Mouse (Mus musculus) lung, postnatal 36 days (tissue): ENCODE measurements at regions not wholly inside any gene's neighbourhood (a gene's known extent, or its start where the extent isn't known, plus 50 kb on each side); places are given as distances from the start of the nearest gene placed in this dataset.

ENCODE experiments used
- DNase-seq: peaks from one replicate; pipeline ENCODE4 v3.0.0; 2022; ENCODE audit warnings: mixed read lengths

DNA sequence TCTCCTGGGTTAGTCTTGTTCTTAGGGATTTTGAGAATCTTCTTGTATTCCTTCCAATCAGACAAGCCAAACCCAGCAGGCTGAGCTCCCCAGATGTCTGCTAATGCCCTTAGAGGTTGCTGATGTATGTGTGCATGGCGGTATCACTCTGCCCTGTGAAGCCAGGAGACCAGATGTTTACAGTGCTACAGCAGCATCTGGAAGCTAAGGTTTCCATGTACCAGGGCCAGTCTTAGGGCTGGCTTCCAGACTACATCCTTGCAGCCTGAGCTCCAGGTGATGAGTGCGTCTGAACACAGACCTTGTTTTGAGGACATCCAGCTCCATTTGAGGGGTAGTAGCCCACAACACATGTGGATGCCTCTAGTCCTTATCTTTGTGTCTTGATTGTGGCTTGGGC is 241.7 kb downstream of the Ttc32 start:
- no peak for DNase-seq

DNA sequence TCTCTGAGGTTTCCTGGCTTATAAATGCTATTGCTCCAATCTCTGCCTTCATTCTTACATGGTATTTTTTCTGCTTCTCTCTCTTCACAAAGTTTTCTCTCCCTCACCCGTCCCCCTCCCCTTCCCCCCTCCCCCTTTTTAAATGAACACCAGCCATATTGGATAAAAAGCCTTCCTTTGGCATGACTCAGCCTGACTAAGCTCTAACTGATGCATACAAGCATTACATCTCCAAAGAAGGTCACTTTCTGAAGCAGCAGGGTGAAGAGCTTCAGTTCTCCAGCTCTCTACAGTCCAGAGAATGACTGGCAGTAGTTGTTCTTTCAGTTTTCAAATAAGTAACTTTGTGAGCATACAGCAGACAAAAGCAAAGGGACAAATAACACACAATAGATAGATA is 244.4 kb downstream of the Ttc32 start:
- DNase-seq: no peak

GRCm38 (mm10) chr12:9275697-9276096 is 245.9 kb downstream of the Ttc32 start:
- DNase-seq: no peak

- DNase-seq: no peak
Observed at GRCm38 (mm10) chr12:9278735-9279134, 248.9 kb downstream of the Ttc32 start.

GRCm38 (mm10) chr12:9279893-9280605 is 250.3 kb downstream of the Ttc32 start:
- no peak for DNase-seq

GRCm38 (mm10) chr12:9287271-9287670 is 257.5 kb downstream of the Ttc32 start:
- DNase-seq: no peak

DNA sequence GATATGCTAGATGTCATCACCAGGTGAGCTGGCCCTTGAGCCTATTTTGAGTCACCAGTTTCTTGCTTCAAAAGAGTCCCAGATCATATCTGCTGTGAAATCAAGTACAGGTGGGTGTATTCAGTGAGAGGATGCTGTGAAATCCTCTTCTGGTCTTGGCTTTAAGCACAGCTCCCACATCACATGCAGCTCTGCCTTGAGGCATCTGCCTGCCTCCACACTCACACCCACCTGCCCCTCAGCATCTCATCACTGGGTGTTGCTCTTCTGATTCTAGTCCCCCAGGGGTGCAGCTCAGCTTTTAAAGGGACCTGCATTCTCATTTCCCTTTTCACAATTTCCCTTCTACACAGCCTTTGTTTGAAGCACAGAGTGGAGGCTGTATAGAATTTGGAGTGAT is 262.9 kb downstream of the Ttc32 start:
- no peak for DNase-seq

DNA sequence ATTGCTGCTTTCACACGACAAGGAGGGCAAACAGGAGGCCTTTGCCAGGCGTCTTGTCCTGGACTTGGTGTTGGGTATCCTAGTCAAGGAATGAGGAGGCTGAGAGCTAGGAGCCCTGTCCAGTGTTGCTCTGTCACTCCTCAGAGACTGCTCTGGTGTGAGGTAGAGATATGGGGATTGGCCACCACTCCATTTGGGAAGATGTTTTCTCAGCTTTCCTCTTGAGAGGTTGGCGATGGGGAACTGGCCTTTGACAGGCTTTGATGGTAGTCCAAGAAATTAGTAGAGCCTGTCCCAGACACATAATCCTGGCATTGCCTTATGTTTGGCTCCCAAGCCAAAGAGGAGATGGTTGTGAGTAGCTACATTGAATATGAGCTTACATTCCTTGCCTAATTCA is 265.4 kb downstream of the Ttc32 start:
- peak; percentile 25 for DNase-seq

DNA sequence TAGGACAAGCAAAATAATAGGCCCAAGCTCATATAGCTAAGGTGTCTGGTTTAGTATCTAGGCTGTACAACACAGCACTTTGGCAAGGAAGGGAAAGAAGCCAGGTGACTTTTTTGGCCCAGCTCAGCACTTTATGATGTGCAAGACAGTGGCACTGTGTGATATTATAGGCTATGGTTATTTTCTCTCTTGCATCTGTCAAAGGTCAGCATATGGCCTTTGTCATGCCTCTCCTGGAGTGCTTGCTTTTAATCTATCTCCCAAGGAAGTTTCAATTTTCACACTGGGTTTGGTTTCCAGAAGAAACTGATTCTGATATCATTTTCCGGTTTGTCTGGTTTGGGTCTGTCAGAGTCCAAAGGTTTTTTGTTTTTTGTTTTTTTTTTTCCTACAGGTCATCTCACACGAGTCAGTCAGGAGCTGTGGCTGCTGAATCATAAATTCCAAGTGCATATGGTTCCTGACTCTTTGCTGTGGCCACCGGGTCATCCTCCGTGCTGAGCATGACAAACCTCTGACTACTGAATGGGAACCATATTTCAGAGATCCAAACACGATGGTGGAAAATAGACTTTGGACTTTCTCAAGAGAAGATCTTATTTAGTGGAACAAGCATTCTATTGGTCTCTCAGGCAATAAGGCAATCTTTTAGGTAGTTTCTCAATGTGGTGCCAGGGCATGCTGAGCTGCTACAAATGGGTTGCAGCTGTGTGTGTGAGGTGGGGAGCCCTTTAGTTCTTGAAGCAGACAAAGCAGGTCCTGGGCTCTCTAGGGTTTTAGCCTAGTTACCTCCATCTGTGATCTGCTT is 269.3 kb downstream of the Ttc32 start:
- no peak for DNase-seq

DNA sequence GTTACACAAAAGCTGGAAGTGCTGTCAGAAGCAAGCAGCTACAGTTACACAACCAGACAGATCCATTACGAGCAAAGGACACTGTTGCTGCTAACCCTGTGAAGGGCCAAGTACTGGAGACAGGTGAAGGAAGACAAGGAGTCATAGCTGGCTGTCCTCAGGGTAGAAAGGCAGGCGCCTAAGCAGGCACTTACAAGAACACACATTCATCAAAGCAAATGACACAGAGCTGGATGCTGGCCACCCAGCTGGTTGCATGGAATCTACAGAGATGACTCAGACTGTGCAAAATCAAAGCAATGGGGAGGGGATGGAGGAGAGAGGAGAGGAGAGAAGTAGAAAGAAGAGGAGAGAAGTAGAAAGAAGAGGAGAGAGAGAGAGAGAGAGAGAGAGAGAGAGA is 265.8 kb upstream of the Osr1 start:
- peak; percentile 67 for DNase-seq

GRCm38 (mm10) chr12:9337891-9338672 is 231.8 kb upstream of the Osr1 start:
- DNase-seq: no peak

DNA sequence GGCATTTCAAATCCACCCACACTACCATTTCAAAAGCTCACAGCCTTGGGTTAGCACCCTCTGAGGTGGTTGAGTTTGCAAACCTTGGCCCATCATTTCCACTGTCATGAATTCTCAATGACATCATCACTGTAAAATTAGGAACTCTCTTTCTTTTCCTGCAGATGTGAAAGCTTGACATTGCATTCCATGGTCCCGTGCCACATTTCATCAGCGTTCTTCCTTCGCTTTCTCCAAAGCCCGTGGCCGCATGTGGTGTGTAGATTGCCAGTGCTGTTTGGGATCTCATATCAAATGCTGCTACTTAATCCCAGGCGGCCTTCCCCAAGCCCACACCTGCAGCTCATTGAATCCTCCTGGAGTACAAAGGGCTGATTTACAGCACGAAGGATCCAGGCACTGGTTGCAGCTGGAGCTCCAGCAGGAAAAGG is 231.1 kb upstream of the Osr1 start:
- no peak for DNase-seq

DNA sequence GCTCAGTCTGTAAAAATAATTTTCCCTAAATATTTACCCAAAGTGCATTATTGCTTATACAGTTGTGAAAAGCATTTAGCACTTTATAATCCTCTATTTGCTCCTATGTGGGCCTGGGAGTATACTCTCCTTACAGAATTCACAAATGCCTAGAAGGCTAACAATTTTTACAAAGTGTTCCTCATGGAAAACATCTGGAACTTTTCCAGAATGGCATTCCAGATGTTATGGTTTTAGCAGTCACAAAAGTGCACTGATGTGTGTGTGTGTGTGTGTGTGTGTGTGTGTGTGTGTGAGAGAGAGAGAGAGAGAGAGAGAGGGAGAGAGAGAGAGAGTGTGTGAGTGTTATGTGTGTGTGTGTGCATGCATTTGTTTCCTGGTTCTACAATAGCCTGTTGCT is 229.1 kb upstream of the Osr1 start:
- DNase-seq: no peak

DNA sequence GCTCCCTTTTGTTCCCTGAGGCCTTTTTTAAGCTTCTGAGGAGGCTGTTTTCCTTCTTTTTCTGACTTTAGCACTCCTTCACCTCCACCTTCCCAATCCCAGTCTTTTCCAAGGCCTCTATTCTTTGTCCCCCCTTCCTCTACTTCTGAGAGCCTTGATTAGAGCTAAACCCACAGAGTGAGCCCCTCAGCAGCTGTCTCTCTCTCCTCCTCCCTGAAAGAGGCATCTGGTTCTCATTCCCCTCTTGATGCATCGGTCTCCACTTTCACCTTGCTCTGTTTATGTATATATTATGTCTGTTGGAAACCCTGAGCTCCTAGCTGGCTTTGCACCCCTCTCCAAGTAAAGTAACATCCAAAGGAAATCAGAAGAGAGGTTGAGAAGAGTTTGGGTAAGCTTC is 224.6 kb upstream of the Osr1 start:
- no peak for DNase-seq

GRCm38 (mm10) chr12:9355512-9355911 is 214.4 kb upstream of the Osr1 start:
- DNase-seq: no peak

- no peak for DNase-seq
Observed at GRCm38 (mm10) chr12:9357856-9358255, 212.1 kb upstream of the Osr1 start.

- DNase-seq: no peak
Observed at GRCm38 (mm10) chr12:9358872-9359271, 211.0 kb upstream of the Osr1 start.

GRCm38 (mm10) chr12:9365931-9366330 is 204.0 kb upstream of the Osr1 start:
- no peak for DNase-seq

DNA sequence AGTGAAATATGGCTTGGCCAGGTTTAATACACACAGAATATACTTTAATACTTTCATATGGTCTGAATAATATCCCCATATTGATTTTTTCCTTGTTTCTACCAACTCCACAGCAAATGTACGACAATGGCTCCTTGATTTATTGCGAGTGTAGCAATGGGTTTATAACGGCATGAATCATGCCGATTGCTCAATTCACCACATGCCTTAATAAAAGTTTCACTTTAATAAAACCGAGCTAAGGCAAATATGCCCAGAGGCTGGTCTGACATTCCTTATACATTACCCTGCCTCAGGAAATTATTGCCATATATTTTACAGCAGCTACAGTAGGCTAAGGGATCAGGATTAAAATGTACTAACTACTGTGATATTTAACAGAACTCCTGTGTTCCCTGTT is 201.2 kb upstream of the Osr1 start:
- DNase-seq: peak; percentile 15

GRCm38 (mm10) chr12:9401956-9402355 is 168.0 kb upstream of the Osr1 start:
- DNase-seq: no peak

- DNase-seq: no peak
Observed at GRCm38 (mm10) chr12:9404981-9405380, 164.9 kb upstream of the Osr1 start.

DNA sequence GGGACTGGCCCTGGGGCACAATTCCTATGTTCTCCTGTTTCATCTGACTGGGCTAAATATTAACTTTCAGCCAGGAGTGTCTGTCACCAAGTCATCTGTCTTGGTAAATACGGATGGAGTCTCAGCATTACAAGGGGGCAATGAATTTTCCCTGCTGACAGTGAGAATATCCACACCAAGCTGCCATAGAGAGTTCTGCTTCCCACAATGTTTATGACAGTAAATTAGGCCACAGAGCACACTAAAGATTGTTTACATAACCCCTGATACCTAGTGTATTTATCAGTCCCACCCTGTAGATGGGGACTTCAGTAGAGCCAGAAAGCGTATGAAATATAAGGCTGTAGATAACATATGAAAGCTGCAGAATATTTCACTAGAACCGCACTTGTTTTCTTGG is 150.6 kb upstream of the Osr1 start:
- DNase-seq: no peak

DNA sequence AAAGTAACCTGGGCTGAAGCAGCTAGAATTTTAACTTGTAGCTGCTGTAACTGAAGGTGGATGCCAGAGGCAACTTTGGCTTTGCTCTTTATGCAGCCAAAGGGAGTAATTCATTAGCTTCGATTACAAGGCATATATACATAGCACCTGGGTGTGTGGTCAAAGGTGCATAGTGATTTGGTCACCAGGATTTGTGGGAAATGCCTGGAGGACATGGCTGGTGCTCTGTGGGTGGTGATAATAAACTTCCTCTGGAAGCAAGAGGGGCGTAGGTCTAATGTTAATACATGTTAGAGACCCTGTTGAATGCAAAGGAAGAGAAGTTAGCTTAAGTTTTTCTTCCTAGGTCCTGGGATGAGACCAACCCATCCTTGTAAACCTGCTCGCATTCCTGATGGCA is 139.3 kb upstream of the Osr1 start:
- DNase-seq: no peak
